Mouse (Mus musculus): ENCODE results near the gene Ccl7. TPM values are rescaled to one million over a fixed set of nuclear protein-coding genes. Genes with fewer than 3 reads are reported as not detected.

Gene Ccl7
- total RNA-seq (2023), result not detected

DNA sequence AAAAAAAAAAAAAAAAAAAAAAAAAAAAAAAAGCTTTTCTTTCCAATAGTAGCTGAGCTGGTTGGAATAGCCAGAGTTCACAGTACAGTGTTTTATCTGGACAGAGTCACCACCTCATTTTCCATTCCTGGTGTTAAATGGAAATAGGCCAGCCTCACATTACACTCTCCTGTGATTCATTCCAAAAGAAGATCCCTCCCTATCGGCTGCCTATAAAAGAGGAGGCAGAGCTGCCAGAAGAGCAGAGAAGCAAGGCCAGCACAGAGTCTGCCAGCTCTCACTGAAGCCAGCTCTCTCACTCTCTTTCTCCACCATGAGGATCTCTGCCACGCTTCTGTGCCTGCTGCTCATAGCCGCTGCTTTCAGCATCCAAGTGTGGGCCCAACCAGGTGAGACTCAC is at the start of gene Ccl7:
Gene Ccl7, plus strand, starts transcription at position 242 of the 400 bp plus-strand sequence.

DNA sequence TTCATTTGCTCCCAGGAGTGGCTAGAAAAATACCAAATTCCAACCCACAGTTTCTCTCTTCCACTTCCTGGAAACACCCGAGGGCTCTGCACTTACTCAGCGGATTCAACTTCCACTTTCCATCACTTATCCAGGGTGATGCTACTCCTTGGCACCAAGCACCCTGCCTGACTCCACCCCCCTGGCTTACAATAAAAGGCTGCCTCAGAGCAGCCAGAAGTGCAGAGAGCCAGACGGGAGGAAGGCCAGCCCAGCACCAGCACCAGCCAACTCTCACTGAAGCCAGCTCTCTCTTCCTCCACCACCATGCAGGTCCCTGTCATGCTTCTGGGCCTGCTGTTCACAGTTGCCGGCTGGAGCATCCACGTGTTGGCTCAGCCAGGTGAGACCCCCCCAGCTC is 10.2 kb upstream of the Ccl7 start, which contains the start of gene Ccl2:
Gene Ccl2, plus strand, starts transcription at position 216 of the 400 bp plus-strand sequence.

GRCm38 (mm10) chr11:82038535-82038934 is 7.0 kb upstream of the Ccl7 start, which contains the start of gene Gm17268:
TSS of gene Gm17268 (minus strand) at chr11:82038562.

GRCm38 (mm10) chr11:82057646-82058045 is 12.1 kb downstream of the Ccl7 start, which contains the start of gene Ccl11:
TSS of gene Ccl11 (plus strand) at chr11:82057823.

Other genes starting within 250 kb of the Ccl7 start
- gene 5530401A14Rik, start 185.0 kb upstream of the Ccl7 start, total RNA-seq (2023), result not detected
- gene Asic2, start 77.3 kb upstream of the Ccl7 start, total RNA-seq (2023), result not detected
- gene Ccl2, start 10.1 kb upstream of the Ccl7 start, total RNA-seq (2023), result 0.77 TPM
- gene Gm17268, start 7.2 kb upstream of the Ccl7 start, total RNA-seq (2023), result not detected
- not detected for gene Ccl11, start 12.1 kb downstream of the Ccl7 start, total RNA-seq (2023)
- gene Ccl12, start 56.1 kb downstream of the Ccl7 start, total RNA-seq (2023), result not detected
- gene Ccl8, start 69.5 kb downstream of the Ccl7 start, total RNA-seq (2023), result not detected

All from CD4-positive naive resting alpha-beta T cell, adult 57 days (primary cell).